Mouse (Mus musculus): ENCODE results near the gene Il16.
"Not testable (repeated sequence)": the region's sequence is repeated elsewhere in the genome, so short reads cannot be mapped to it uniquely, and the experiment has no call there.

Il16 gene

GRCm38 (mm10) chr7:83735108-83735781 is 10.3 kb downstream of the Il16 start:
- DNase-seq = no peak

- no peak for DNase-seq
Observed at GRCm38 (mm10) chr7:83734671-83735082, 10.8 kb downstream of the Il16 start.

GRCm38 (mm10) chr7:83734246-83734645 is 11.3 kb downstream of the Il16 start:
- DNase-seq = no peak

GRCm38 (mm10) chr7:83732781-83733180 is 12.7 kb downstream of the Il16 start:
- no peak for DNase-seq

GRCm38 (mm10) chr7:83731961-83732666 is 13.4 kb downstream of the Il16 start:
- no peak for DNase-seq

- DNase-seq = no peak
Observed at GRCm38 (mm10) chr7:83731297-83731696, 14.2 kb downstream of the Il16 start.

- no peak for DNase-seq
Observed at GRCm38 (mm10) chr7:83726936-83727632, 18.4 kb downstream of the Il16 start.

GRCm38 (mm10) chr7:83725801-83726200 is 19.7 kb downstream of the Il16 start:
- DNase-seq = no peak

GRCm38 (mm10) chr7:83724541-83724940 is 21.0 kb downstream of the Il16 start:
- no peak for DNase-seq

- DNase-seq = no peak
Observed at GRCm38 (mm10) chr7:83723954-83724353, 21.6 kb downstream of the Il16 start.

GRCm38 (mm10) chr7:83723221-83723620 is 22.3 kb downstream of the Il16 start:
- no peak for DNase-seq

GRCm38 (mm10) chr7:83722485-83722884 is 23.0 kb downstream of the Il16 start:
- peak in 1 of 2 experiments; percentile 3 for DNase-seq

GRCm38 (mm10) chr7:83720231-83720630 is 25.3 kb downstream of the Il16 start:
- no peak for DNase-seq

- DNase-seq = no peak
Observed at GRCm38 (mm10) chr7:83717021-83717725, 28.4 kb downstream of the Il16 start.

GRCm38 (mm10) chr7:83713639-83714038 is 31.9 kb downstream of the Il16 start:
- no peak for DNase-seq

GRCm38 (mm10) chr7:83711676-83712259 is 33.8 kb downstream of the Il16 start:
- DNase-seq = not testable (repeated sequence)

GRCm38 (mm10) chr7:83703046-83703775 is 42.3 kb downstream of the Il16 start:
- no peak for DNase-seq

- no peak for DNase-seq
Observed at GRCm38 (mm10) chr7:83699066-83699745, 46.3 kb downstream of the Il16 start.

GRCm38 (mm10) chr7:83695449-83696212 is 49.9 kb downstream of the Il16 start:
- peak; percentile 2 to 70 for DNase-seq

- DNase-seq = no peak
Observed at GRCm38 (mm10) chr7:83682640-83683274, 62.8 kb downstream of the Il16 start.

Measured in kidney, postnatal 36 days (tissue).